Mouse (Mus musculus): ENCODE measurements at regions not wholly inside any gene's neighbourhood (a gene's known extent, or its start where the extent isn't known, plus 50 kb on each side); places are given as distances from the start of the nearest gene placed in this dataset.

DNA sequence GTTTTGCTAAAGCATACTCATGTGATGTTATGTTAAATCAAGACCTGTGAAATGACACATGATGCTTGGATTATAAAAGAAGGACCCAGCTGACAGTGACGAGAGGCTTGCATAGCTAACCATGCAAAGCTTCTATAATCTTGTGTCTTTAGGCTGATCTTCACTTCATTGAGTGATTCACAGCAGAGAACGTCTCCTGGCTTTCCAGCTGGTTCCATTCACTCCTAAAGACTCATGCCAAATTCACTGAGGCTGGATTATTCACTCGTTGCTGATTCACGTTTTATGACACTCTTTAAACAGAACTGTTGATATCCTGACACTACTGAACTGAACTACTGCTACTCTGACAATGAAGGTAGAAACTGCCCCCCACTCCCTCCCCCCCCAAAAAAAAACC lies 1642.4 kb upstream of the Slc39a10 start:
- no peak for DNase-seq

DNA sequence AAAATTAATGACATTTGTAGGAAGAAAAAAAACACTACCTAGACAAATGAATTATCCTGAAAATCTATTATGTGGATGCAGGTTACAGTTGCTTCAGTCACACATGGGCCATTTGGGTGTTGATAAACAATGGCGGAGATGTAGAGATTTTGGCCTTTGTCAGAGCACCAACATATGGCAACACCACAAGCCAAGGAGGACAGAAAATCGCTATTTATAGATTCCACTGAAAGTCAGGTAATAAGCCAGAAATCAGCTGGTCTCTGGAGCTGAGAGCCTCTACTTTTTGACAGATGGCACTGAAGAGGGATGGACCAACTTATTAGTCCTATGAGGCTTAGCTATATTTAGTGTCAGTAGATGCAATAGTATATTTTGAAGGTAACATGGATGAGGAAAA lies 1640.7 kb upstream of the Slc39a10 start:
- DNase-seq, result peak; percentile 66

DNA sequence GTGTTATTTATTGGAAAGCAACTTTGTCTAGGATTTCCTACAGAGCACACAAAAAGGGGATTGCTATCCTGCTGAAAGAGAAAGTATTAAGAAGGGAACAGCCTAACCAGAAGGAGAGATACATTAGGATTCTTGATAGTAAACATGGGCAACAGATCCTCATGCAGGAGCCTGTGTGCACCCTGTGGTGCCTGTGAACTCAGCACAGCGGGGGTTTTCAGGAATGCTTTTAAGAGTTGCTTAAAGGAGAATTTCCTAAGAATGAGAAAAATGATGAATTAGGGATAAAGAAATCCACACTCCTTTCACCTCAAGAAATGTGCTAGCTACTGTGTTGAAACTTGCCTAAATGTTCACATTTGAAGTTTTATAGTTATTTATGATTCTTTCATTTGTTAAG lies 1596.1 kb upstream of the Slc39a10 start:
- DNase-seq, result peak; percentile 7

DNA sequence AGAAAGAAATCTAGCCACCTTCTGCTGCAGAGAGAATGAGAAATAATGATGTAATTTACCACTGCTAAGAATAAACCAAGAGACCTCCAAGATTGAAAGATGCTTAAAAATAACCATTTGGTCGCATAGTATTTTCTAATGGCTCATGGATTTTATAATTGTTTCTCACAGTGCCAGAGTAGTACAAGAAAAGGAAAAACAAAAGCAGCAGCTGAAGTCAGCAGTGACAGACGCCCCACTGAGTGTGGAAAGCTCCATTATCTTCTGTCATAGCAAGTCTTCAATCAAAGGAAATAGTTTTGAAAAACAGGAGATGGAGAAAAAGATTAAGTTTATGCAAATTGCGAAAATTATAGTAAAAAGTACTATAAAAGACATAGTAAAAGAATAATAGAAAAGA lies 1567.3 kb upstream of the Slc39a10 start:
- DNase-seq, result no peak
